Mouse (Mus musculus) G1E (cell line): Measurements from ENCODE around the gene Dgcr8. TPM values are rescaled to one million over a fixed set of nuclear protein-coding genes. Genes with fewer than 3 reads are reported as not detected.

ENCODE experiments used
- ATAC-seq: 2 replicates; pipeline ENCODE4 v1.8.0; 2016; ENCODE audit warnings: mild to moderate bottlenecking; ENCODE audit not compliant: insufficient number of reproducible peaks, poor library complexity, low FRiP score, severe bottlenecking; ENCODE audit errors: extremely low read depth
- DNase-seq: peaks from one replicate; pipeline ENCODE4 v3.0.0; 2012; ENCODE audit warnings: low spot score
- H3K27me3 ChIP-seq: 2 replicates; pipeline ENCODE4 v1.6.1; 2012; ENCODE audit warnings: mild to moderate bottlenecking, low read length, inconsistent platforms; ENCODE audit not compliant: insufficient read depth
- H3K36me3 ChIP-seq: replicated peaks from 2 replicates; pipeline ENCODE3; 2012; ENCODE audit warnings: mild to moderate bottlenecking, inconsistent platforms
- H3K4me1 ChIP-seq: 2 replicates; pipeline ENCODE4 v1.6.1; 2012; ENCODE audit warnings: low read depth, low read length, inconsistent platforms, mixed read lengths; ENCODE audit not compliant: insufficient read depth
- H3K4me3 ChIP-seq: 2 replicates; pipeline ENCODE4 v1.5.1; 2012; ENCODE audit warnings: low read depth, mild to moderate bottlenecking, inconsistent platforms, low read length, moderate library complexity, mixed read lengths
- H3K9me3 ChIP-seq: replicated peaks from 2 replicates; pipeline ENCODE4 v1.6.1; 2012; ENCODE audit warnings: inconsistent platforms
- CTCF ChIP-seq: IDR thresholded peaks from 2 replicates; pipeline ENCODE4 v1.5.1; 2012; ENCODE audit warnings: low read depth, low read length, inconsistent platforms, mixed read lengths
- GATA1 ChIP-seq: IDR thresholded peaks from 2 replicates; pipeline ENCODE4 v1.6.1; 2012; ENCODE audit warnings: borderline replicate concordance, low read length, inconsistent platforms, mixed read lengths
- GATA2 ChIP-seq: IDR thresholded peaks from 2 replicates; pipeline ENCODE4 v1.6.1; 2012; ENCODE audit warnings: low read depth, low read length, inconsistent platforms, borderline replicate concordance
- POLR2AphosphoS5 ChIP-seq: IDR thresholded peaks from 2 replicates; pipeline ENCODE4 v1.6.1; 2012; ENCODE audit warnings: low read depth, low read length, inconsistent platforms; ENCODE audit not compliant: insufficient replicate concordance
- TAL1 ChIP-seq: conservative IDR thresholded peaks from 2 replicates; pipeline ENCODE4 v1.6.1; 2012; ENCODE audit warnings: low read depth, low read length, inconsistent platforms, mixed read lengths
- polyA plus RNA-seq: library from polyadenylated mRNA; stranded (reverse); fragments of >175 nt; gene quantifications from 2 replicates; pipeline ENCODE4 v1.2.3, GENCODE M21; 2012
- total RNA-seq, 2 experiments: library from RNA; stranded (forward) in 1 of 2; stranded (reverse) in 1 of 2; fragments of 200-1000 nt in 1 of 2; fragments of >200 nt in 1 of 2; fragmentation: Nextera tagmentation in 1 of 2; gene quantifications; 2 replicates each; pipeline ENCODE4 v1.2.3; 2014 to 2017

The Dgcr8 gene
- total and polyA plus RNA-seq, 3 experiments, result 9.8 to 52.8 (median 52.7) TPM

DNA sequence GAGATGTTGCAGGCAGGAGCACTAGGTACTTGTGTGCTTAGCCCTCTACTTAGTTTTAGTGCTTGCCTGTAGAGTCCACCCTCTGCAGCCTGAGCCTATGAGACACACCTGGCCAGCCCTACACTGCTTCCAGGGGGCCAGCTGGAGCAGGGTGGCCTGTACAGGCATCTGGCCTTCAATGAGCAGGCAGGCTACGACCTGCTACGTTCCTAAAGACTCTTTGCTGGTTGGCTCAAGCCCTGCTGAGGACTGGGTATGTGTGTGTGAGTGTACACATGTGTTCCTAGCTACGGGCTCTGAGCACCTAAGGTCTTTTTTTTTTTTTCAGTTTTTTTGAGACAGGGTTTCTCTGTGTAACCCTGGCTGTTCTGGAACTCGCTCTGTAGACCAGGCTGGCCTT lies 57.6 kb downstream of the Dgcr8 start:
- TF ChIP-seq GATA2, result no peak
- TF ChIP-seq POLR2AphosphoS5, result no peak
- no peak for TF ChIP-seq TAL1
- TF ChIP-seq GATA1, result no peak
- no peak for TF ChIP-seq CTCF
- Histone ChIP-seq H3K36me3 (peaks cover 12% of the 10 kb centered on the region), H3K4me3 (no peak overlapping the region), H3K9me3 (no peaks in the 10 kb centered on the region), H3K4me1 (peaks cover 15% of the 10 kb centered on the region), H3K27me3 (peaks cover 79% of the 10 kb centered on the region)
- DNase-seq, result no peak
- no peak for ATAC-seq

DNA sequence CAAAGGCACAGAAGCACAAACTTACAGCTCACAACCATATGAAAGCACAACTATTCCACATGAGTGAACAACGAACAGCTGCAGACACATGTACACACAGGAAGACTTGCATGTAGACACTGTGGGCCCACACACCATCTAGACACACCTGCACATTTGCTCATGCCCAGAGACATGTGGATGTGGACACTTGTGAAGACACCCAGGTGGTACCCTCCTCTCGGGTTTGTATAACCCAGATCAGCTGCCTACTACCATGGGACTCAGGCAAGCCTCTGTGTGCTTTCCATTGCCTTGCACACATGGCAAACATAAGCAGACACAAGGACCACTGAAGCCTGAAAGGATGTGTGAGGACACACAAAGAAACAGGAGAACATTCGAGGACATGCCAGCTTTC lies 58.0 kb downstream of the Dgcr8 start:
- TF ChIP-seq CTCF (no peak), POLR2AphosphoS5 (no peak), TAL1 (no peak), GATA2 (no peak), GATA1 (no peak)

DNA sequence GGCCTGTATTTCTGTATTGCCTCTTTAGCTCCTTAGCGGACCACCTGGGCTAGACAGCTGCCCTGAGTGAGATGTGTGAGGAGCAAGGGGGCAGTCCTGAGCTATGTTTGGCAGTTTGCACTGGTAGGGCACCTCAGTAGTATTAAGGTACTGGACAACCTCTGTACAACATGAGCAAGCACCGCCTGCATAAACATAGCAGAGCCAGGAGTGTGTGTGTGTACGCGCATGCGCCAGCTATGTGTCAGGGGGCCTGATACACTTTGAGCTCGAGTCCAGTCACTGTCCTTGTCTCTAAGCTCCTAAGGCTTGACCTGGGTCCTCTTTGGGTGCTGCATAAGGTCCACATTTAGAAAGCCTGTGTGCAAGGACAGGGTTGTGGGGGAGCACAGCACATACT lies 58.4 kb downstream of the Dgcr8 start:
- Histone ChIP-seq H3K4me1 (peaks cover 13% of the 10 kb centered on the region), H3K4me3 (no peak overlapping the region), H3K27me3 (peaks cover 72% of the 10 kb centered on the region), H3K9me3 (no peaks in the 10 kb centered on the region), H3K36me3 (peaks cover 4% of the 10 kb centered on the region)
- TF ChIP-seq GATA2 (no peak), POLR2AphosphoS5 (no peak), CTCF (no peak), GATA1 (no peak), TAL1 (no peak)
- DNase-seq (no peak), ATAC-seq (no peak)

More for the DNA sequence above, 58.0 kb downstream of the Dgcr8 start:
- Histone ChIP-seq H3K4me1 (peaks cover 14% of the 10 kb centered on the region), H3K27me3 (peaks cover 75% of the 10 kb centered on the region), H3K36me3 (peaks cover 8% of the 10 kb centered on the region), H3K4me3 (no peak overlapping the region), H3K9me3 (no peaks in the 10 kb centered on the region)
- DNase-seq (no peak), ATAC-seq (no peak)

DNA sequence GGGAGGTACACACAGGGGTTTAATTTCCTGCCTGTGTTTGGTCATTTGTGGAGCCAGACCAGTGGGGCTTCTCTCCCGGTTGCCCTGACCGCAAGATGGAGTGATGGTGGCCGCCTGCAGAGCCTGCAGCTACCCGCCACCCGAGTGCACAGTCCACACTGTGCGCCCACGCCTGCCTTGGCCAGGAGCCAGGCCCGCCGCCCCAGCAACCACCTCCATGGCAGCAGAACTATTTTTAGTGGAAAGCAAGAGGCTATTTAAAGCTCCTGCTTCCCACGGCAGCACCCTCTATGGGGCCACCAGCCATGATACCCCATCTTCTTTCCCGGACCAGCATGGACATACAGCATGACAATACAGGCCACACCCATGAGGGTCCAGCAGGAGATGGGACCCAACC lies 59.4 kb downstream of the Dgcr8 start:
- DNase-seq, result no peak
- Histone ChIP-seq H3K9me3 (no peaks in the 10 kb centered on the region), H3K4me1 (peaks cover 4% of the 10 kb centered on the region), H3K27me3 (peaks cover 69% of the 10 kb centered on the region), H3K4me3 (no peak overlapping the region), H3K36me3 (no peaks in the 10 kb centered on the region)
- no peak for TF ChIP-seq TAL1
- no peak for TF ChIP-seq CTCF
- TF ChIP-seq GATA1, result no peak
- TF ChIP-seq POLR2AphosphoS5, result no peak
- TF ChIP-seq GATA2, result no peak
- ATAC-seq, result no peak

DNA sequence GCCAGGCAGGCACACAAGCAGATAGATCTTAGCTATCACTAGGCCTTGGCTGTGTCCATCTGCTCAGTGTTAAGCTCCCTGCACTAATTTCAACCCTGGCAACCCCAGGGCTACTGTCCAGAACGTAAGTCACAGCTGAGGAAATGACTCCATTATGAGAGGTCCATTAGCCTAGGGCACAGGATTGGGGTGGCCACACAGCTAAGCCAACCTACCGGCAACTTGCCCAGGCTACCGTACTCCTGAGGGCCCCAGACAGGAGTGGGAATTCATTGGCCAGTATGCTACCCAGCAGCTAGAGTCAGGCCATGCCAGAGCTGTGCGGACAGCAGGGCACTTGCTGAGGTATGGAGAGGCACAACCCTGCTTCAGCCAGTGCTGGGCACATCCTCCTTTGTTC lies 60.2 kb downstream of the Dgcr8 start:
- no peaks in the 10 kb centered on the region for H3K9me3 ChIP-seq
- ATAC-seq (no peak), DNase-seq (no peak)
- no peaks in the 10 kb centered on the region for H3K36me3 ChIP-seq
- peaks cover 67% of the 10 kb centered on the region for H3K27me3 ChIP-seq
- no peak overlapping the region for H3K4me3 ChIP-seq
- H3K4me1 ChIP-seq, result no peaks in the 10 kb centered on the region
- no peak for TF ChIP-seq GATA1
- no peak for TF ChIP-seq TAL1
- TF ChIP-seq GATA2, result no peak
- TF ChIP-seq CTCF, result no peak
- TF ChIP-seq POLR2AphosphoS5, result no peak

DNA sequence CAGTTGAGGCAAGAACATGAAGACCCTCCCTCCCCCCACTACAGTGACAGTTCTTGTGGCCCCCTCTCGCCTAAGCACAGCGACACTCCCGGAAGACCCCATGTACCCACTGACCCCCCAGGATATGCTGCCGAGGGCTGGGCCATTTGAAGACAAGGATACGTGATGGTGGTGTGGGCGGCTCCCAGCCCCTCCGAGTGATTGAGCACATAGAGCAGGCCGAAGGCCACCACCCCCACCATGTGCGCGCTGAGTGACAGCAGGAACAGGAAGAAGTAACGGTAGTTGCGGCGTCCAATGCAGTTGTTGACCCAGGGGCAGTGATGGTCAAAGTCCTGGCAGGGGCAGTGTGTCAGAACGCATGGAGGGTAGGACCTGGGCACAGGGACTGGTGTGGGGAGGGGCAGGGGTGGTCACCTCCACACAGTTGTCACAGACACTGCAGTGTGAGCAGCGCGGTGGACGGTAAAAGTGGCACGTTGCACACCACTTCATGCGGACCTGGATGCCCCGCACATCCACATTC lies 61.1 kb downstream of the Dgcr8 start:
- Histone ChIP-seq H3K4me3 (no peak overlapping the region), H3K9me3 (no peaks in the 10 kb centered on the region), H3K27me3 (peaks cover 64% of the 10 kb centered on the region), H3K4me1 (no peaks in the 10 kb centered on the region), H3K36me3 (no peaks in the 10 kb centered on the region)
- no peak for TF ChIP-seq GATA1
- TF ChIP-seq CTCF, result no peak
- no peak for TF ChIP-seq POLR2AphosphoS5
- no peak for TF ChIP-seq TAL1
- TF ChIP-seq GATA2, result no peak
- ATAC-seq (no peak), DNase-seq (no peak)
